7 mouse cellular contexts compared by ENCODE assay signal in genomic region chr5:23615586-23616269, GRCm38 (mm10).
A peak's percentile ranks its signal among the peaks of the same experiment; 100 is the strongest.
DNase-seq lines count a peak whose midpoint lies in the region; ATAC-seq and TF ChIP-seq lines count a peak whose summit lies in the region.

No protein-coding gene starts in this region.

- H3K36me3 ChIP-seq in neural tube, embryonic 11.5 days (ENCODE audit: control insufficient read depth, insufficient read depth, low read length), result no peaks in the 10 kb centered on the region
- no peaks in the 10 kb centered on the region for H3K36me3 ChIP-seq in forebrain, embryonic 12.5 days (replicated peaks)
- H3K36me3 ChIP-seq in liver, embryonic 12.5 days, result no peaks in the 10 kb centered on the region
- no peaks in the 10 kb centered on the region for H3K36me3 ChIP-seq in stomach, postnatal 0 days (ENCODE audit: control insufficient read depth, insufficient read depth, low read length)

- no peak for TF ChIP-seq CTCF in stomach, postnatal 0 days (IDR thresholded peaks at IDR 0.05; ENCODE audit: low read depth)

- ATAC-seq in neural tube, embryonic 11.5 days (ENCODE audit: insufficient read depth, low FRiP score, low TSS enrichment), result no peak
- ATAC-seq in forebrain, embryonic 12.5 days (ENCODE audit: low FRiP score), result peak; percentile 53
- peak; percentile 46 for ATAC-seq in liver, embryonic 12.5 days
- ATAC-seq in stomach, postnatal 0 days (ENCODE audit: low FRiP score, low TSS enrichment), result peak; percentile 78

- DNase-seq in neural tube, embryonic 11.5 days (ENCODE audit: low spot score), result no peak
- no peak for DNase-seq in neural tube, embryonic 10.5 days (ENCODE audit: extremely low spot score, low spot score)
- no peak for DNase-seq in stomach, postnatal 0 days (ENCODE audit: low spot score)
- DNase-seq in urinary bladder, postnatal 14 days (ENCODE audit: low spot score), result no peak
- no peak for DNase-seq in B cell, adult 2 months

- H3K9ac ChIP-seq in neural tube, embryonic 11.5 days (ENCODE audit: low read length), result peak overlapping the region; percentile 35; the same call in 1 of the 2 replicates
- peak overlapping the region; percentile 54 for H3K9ac ChIP-seq in forebrain, embryonic 12.5 days
- H3K9ac ChIP-seq in liver, embryonic 12.5 days, result peak overlapping the region; percentile 65
- H3K9ac ChIP-seq in stomach, postnatal 0 days (ENCODE audit: low read length), result peak overlapping the region; percentile 48

- no peaks in the 10 kb centered on the region for H3K4me1 ChIP-seq in neural tube, embryonic 11.5 days (ENCODE audit: control insufficient read depth, insufficient read depth, low read length)
- H3K4me1 ChIP-seq in forebrain, embryonic 12.5 days, result peaks cover 11% of the 10 kb centered on the region
- peaks cover 17% of the 10 kb centered on the region; the same call in 1 of the 2 replicates for H3K4me1 ChIP-seq in liver, embryonic 12.5 days
- no peaks in the 10 kb centered on the region for H3K4me1 ChIP-seq in stomach, postnatal 0 days (replicated peaks; ENCODE audit: control insufficient read depth, insufficient read depth)

- peak overlapping the region; percentile 31 for H3K4me3 ChIP-seq in neural tube, embryonic 11.5 days (ENCODE audit: low read depth, low read length)
- peak overlapping the region; percentile 47 for H3K4me3 ChIP-seq in forebrain, embryonic 12.5 days (replicated peaks)
- peak overlapping the region; percentile 63 for H3K4me3 ChIP-seq in liver, embryonic 12.5 days
- H3K4me3 ChIP-seq in stomach, postnatal 0 days (ENCODE audit: low read depth, low read length), result peak overlapping the region; percentile 49

- peak overlapping the region; percentile 39 for H3K4me2 ChIP-seq in neural tube, embryonic 11.5 days (ENCODE audit: low read depth)
- H3K4me2 ChIP-seq in forebrain, embryonic 12.5 days, result peak overlapping the region; percentile 51
- peak overlapping the region; percentile 73 for H3K4me2 ChIP-seq in liver, embryonic 12.5 days
- H3K4me2 ChIP-seq in stomach, postnatal 0 days (replicated peaks; ENCODE audit: low read depth), result peak overlapping the region; percentile 64

- no peak for TF ChIP-seq EP300 in stomach, postnatal 0 days (optimal IDR thresholded peaks at IDR 0.05)

- H3K27ac ChIP-seq in neural tube, embryonic 11.5 days (ENCODE audit: low read depth, low read length), result peak overlapping the region; percentile 27; the same call in 1 of the 2 replicates
- peak overlapping the region; percentile 75 for H3K27ac ChIP-seq in forebrain, embryonic 12.5 days
- peak overlapping the region; percentile 78 for H3K27ac ChIP-seq in liver, embryonic 12.5 days
- H3K27ac ChIP-seq in stomach, postnatal 0 days (replicated peaks), result peak overlapping the region; percentile 89

- no peaks in the 10 kb centered on the region for H3K9me3 ChIP-seq in neural tube, embryonic 11.5 days (ENCODE audit: control insufficient read depth, low read length)
- no peaks in the 10 kb centered on the region for H3K9me3 ChIP-seq in forebrain, embryonic 12.5 days
- H3K9me3 ChIP-seq in liver, embryonic 12.5 days (replicated peaks), result no peaks in the 10 kb centered on the region
- H3K9me3 ChIP-seq in stomach, postnatal 0 days (ENCODE audit: control insufficient read depth, low read length), result no peaks in the 10 kb centered on the region

- no peaks in the 10 kb centered on the region for H3K27me3 ChIP-seq in neural tube, embryonic 11.5 days (ENCODE audit: control insufficient read depth, insufficient read depth, low read length)
- no peaks in the 10 kb centered on the region for H3K27me3 ChIP-seq in forebrain, embryonic 12.5 days
- H3K27me3 ChIP-seq in liver, embryonic 12.5 days (replicated peaks), result no peaks in the 10 kb centered on the region
- H3K27me3 ChIP-seq in stomach, postnatal 0 days (ENCODE audit: control insufficient read depth, insufficient read depth, low read length), result no peaks in the 10 kb centered on the region

- WGBS in neural tube, embryonic 11.5 days, result 80% methylated on average over 5 of the region's 5 CpGs
- WGBS in forebrain, embryonic 12.5 days, result 50% methylated on average over 5 of the region's 5 CpGs
- 32% methylated on average over 5 of the region's 5 CpGs for WGBS in liver, embryonic 12.5 days (ENCODE audit: insufficient replicate concordance)
- WGBS in stomach, postnatal 0 days, result 9% methylated on average over 5 of the region's 5 CpGs

Comparison
In these comparisons a context has a peak if more than half of its experiments do, and no peak if none do; other contexts are left out.
1. H3K27ac ChIP-seq: peak in every context shown above with its lines; median percentile 89 in stomach, postnatal 0 days; 78 in liver, embryonic 12.5 days; 75 in forebrain, embryonic 12.5 days; 27 in neural tube, embryonic 11.5 days.